Mouse (Mus musculus): ENCODE results near the gene Clec10a.

DNA sequence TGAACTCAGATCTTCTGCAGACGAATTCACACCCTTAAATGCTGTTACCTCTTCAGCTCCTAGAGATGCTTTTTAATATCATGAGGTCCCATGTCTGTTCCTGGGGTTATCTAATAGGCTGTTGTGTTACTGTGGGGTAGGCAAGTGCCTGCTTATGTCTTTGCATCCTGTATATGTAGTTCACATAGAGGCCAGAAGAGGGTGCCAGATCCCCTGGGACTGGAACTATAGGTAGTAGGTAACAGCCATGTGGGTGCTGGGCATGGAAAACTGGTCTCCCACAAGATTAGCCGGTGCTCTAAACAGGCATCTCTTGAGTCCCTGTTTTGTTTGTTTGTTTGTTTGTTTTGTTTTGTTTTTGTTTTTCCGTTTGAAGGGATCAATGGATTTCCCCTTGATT is 15.8 kb downstream of the Clec10a start:
- TF ChIP-seq CTCF (IDR thresholded peaks at IDR 0.05; ENCODE audit: borderline replicate concordance, control insufficient read depth, extremely low read depth, insufficient read depth, low read length, poor library complexity): no peak
- no peak for TF ChIP-seq POLR2A (IDR thresholded peaks at IDR 0.05; ENCODE audit: control insufficient read depth, extremely low read depth, insufficient read depth, low read length, poor library complexity)
